Mouse (Mus musculus): ENCODE measurements around the gene Tas2r102. TPM values are rescaled to one million over a fixed set of nuclear protein-coding genes. Genes with fewer than 3 reads are reported as not detected.

The Tas2r102 gene
- polyA plus RNA-seq, 2 experiments, result not detected

DNA sequence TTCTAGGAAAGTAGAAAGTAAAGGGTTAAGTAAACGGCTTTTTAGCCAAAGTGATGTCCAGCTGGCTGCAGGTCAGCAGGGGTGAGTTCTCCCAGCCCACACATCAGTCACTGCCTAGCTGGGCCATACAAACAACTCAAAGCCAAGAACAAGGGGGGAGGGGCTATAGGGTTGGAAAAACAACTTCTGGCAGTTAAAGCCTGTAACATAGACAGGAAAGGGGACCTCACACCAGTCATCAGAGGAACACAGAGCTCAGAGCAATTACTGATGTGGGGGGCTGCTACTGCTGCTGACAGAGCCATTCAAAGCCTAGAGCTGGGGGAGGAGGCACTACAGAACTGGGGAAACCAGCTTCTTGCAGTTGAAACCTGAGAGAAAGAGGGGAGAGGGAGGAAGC lies 33.5 kb downstream of the Tas2r102 start:
- no peak overlapping the region for H3K27ac ChIP-seq
- no peaks in the 10 kb centered on the region for H3K4me1 ChIP-seq (replicated peaks; ENCODE audit: control insufficient read depth in 2 of 2, insufficient read depth in 2 of 2, low read length in 1 of 2)
- no peak for DNase-seq (ENCODE audit: low read depth in 3 of 3, low spot score in 3 of 3)
- TF ChIP-seq EP300 (IDR thresholded peaks at IDR 0.05; ENCODE audit: low read depth), result no peak
- no peak for TF ChIP-seq CTCF (IDR thresholded peaks at IDR 0.05; ENCODE audit: low read depth)
- H3K36me3 ChIP-seq (replicated peaks; ENCODE audit: control insufficient read depth, insufficient read depth, low read depth), result no peaks in the 10 kb centered on the region
- WGBS (ENCODE audit: insufficient replicate concordance), result 30% methylated on average over 1 of the region's 1 CpGs
- no peaks in the 10 kb centered on the region for H3K27me3 ChIP-seq (ENCODE audit: control insufficient read depth, insufficient read depth, low read length)
- H3K4me2 ChIP-seq (ENCODE audit: low read depth), result no peak overlapping the region
- ATAC-seq (ENCODE audit: insufficient read depth), result no peak
- no peaks in the 10 kb centered on the region for H3K9me3 ChIP-seq (ENCODE audit: control insufficient read depth, low read length)
- no peak overlapping the region for H3K4me3 ChIP-seq (ENCODE audit: insufficient read depth in 1 of 2, low read depth in 2 of 2, low read length in 2 of 2)
- no peak overlapping the region for H3K9ac ChIP-seq (replicated peaks)

DNA sequence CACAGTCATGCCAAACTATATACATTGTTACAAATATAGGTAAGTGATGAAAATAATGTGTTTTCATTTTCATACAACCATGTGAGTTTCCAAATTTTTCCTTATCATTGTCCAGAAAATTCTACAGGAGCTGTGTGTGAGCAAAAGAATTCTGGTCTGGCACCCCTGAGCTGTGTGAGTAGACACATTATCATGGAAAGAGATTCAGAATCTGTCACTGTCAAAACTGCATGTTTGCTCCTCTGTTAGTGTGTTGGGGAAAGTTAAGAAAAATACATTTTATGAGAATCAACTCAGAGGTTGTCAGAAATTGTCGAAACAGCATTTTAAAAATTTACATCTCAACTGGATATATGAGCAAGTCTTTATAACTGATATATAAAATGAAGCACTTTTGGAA lies 40.6 kb downstream of the Tas2r102 start, which contains the start of gene Tas2r117:
Tas2r117 (plus strand) TSS at position 301 of the 400 bp plus-strand sequence.
- no peaks in the 10 kb centered on the region for H3K9me3 ChIP-seq (ENCODE audit: control insufficient read depth, low read length)
- ATAC-seq (ENCODE audit: insufficient read depth) (no peak), DNase-seq (ENCODE audit: low read depth in 3 of 3, low spot score in 3 of 3) (no peak)
- no peak within 1 kb of the TSS for H3K27ac ChIP-seq
- H3K27me3 ChIP-seq (ENCODE audit: control insufficient read depth, insufficient read depth, low read length), result no peaks in the 10 kb centered on the region
- H3K4me2 ChIP-seq (ENCODE audit: low read depth), result no peak within 1 kb of the TSS
- 50% methylated on average over 1 of the region's 1 CpGs for WGBS (ENCODE audit: insufficient replicate concordance)
- no peaks in the 10 kb centered on the region for H3K36me3 ChIP-seq (replicated peaks; ENCODE audit: control insufficient read depth, insufficient read depth, low read depth)
- H3K4me1 ChIP-seq (replicated peaks; ENCODE audit: control insufficient read depth in 2 of 2, insufficient read depth in 2 of 2, low read length in 1 of 2), result no peaks in the 10 kb centered on the region
- no peak within 1 kb of the TSS for H3K9ac ChIP-seq (replicated peaks)
- no peak for TF ChIP-seq EP300 (IDR thresholded peaks at IDR 0.05; ENCODE audit: low read depth)
- no peak for TF ChIP-seq CTCF (IDR thresholded peaks at IDR 0.05; ENCODE audit: low read depth)
- H3K4me3 ChIP-seq (ENCODE audit: insufficient read depth in 1 of 2, low read depth in 2 of 2, low read length in 2 of 2), result no peak within 1 kb of the TSS

Other genes with a start within 250 kb of the Tas2r102 start
- not detected in 2 replicates for gene Prh1, start 192.3 kb upstream of the Tas2r102 start, polyA plus RNA-seq (2012; rRNA removed)
- gene Prh1, start 192.3 kb upstream of the Tas2r102 start, polyA plus RNA-seq (2014; fragmentation: Nextera tagmentation; extraction: Ambion mirVana), result not detected in 2 replicates
- not detected in 2 replicates for gene Prp2, start 166.2 kb upstream of the Tas2r102 start, polyA plus RNA-seq (2012; rRNA removed)
- not detected in 2 replicates for gene Prp2, start 166.2 kb upstream of the Tas2r102 start, polyA plus RNA-seq (2014; fragmentation: Nextera tagmentation; extraction: Ambion mirVana)
- not detected in 2 replicates for gene A630073D07Rik, start 110.6 kb upstream of the Tas2r102 start, polyA plus RNA-seq (2012; rRNA removed)
- not detected in 2 replicates for gene A630073D07Rik, start 110.6 kb upstream of the Tas2r102 start, polyA plus RNA-seq (2014; fragmentation: Nextera tagmentation; extraction: Ambion mirVana)
- gene Tas2r120, start 105.2 kb upstream of the Tas2r102 start, polyA plus RNA-seq (2012; rRNA removed), result not detected in 2 replicates
- not detected in 2 replicates for gene Tas2r120, start 105.2 kb upstream of the Tas2r102 start, polyA plus RNA-seq (2014; fragmentation: Nextera tagmentation; extraction: Ambion mirVana)
- gene Tas2r121, start 61.1 kb upstream of the Tas2r102 start, polyA plus RNA-seq (2012; rRNA removed), result not detected in 2 replicates
- not detected in 2 replicates for gene Tas2r121, start 61.1 kb upstream of the Tas2r102 start, polyA plus RNA-seq (2014; fragmentation: Nextera tagmentation; extraction: Ambion mirVana)
- not detected in 2 replicates for gene Tas2r122, start 50.2 kb upstream of the Tas2r102 start, polyA plus RNA-seq (2012; rRNA removed)
- not detected in 2 replicates for gene Tas2r122, start 50.2 kb upstream of the Tas2r102 start, polyA plus RNA-seq (2014; fragmentation: Nextera tagmentation; extraction: Ambion mirVana)
- gene Tas2r115, start 24.1 kb upstream of the Tas2r102 start, polyA plus RNA-seq (2012; rRNA removed), result not detected in 2 replicates
- not detected in 2 replicates for gene Tas2r115, start 24.1 kb upstream of the Tas2r102 start, polyA plus RNA-seq (2014; fragmentation: Nextera tagmentation; extraction: Ambion mirVana)
- gene Tas2r124, start 7.4 kb upstream of the Tas2r102 start, polyA plus RNA-seq (2012; rRNA removed), result not detected in 2 replicates
- gene Tas2r124, start 7.4 kb upstream of the Tas2r102 start, polyA plus RNA-seq (2014; fragmentation: Nextera tagmentation; extraction: Ambion mirVana), result not detected in 2 replicates
- gene Tas2r136, start 16.0 kb downstream of the Tas2r102 start, polyA plus RNA-seq (2012; rRNA removed), result not detected in 2 replicates
- gene Tas2r136, start 16.0 kb downstream of the Tas2r102 start, polyA plus RNA-seq (2014; fragmentation: Nextera tagmentation; extraction: Ambion mirVana), result not detected in 2 replicates
- gene Tas2r117, start 40.7 kb downstream of the Tas2r102 start, polyA plus RNA-seq (2012; rRNA removed), result not detected in 2 replicates
- gene Tas2r117, start 40.7 kb downstream of the Tas2r102 start, polyA plus RNA-seq (2014; fragmentation: Nextera tagmentation; extraction: Ambion mirVana), result not detected in 2 replicates
- not detected in 2 replicates for gene Tas2r123, start 85.0 kb downstream of the Tas2r102 start, polyA plus RNA-seq (2012; rRNA removed)
- gene Tas2r123, start 85.0 kb downstream of the Tas2r102 start, polyA plus RNA-seq (2014; fragmentation: Nextera tagmentation; extraction: Ambion mirVana), result not detected in 2 replicates
- not detected in 2 replicates for gene Tas2r116, start 93.3 kb downstream of the Tas2r102 start, polyA plus RNA-seq (2012; rRNA removed)
- gene Tas2r116, start 93.3 kb downstream of the Tas2r102 start, polyA plus RNA-seq (2014; fragmentation: Nextera tagmentation; extraction: Ambion mirVana), result not detected in 2 replicates
- gene Tas2r110, start 105.9 kb downstream of the Tas2r102 start, polyA plus RNA-seq (2012; rRNA removed), result not detected in 2 replicates
- gene Tas2r110, start 105.9 kb downstream of the Tas2r102 start, polyA plus RNA-seq (2014; fragmentation: Nextera tagmentation; extraction: Ambion mirVana), result not detected in 2 replicates
- gene Tas2r113, start 130.9 kb downstream of the Tas2r102 start, polyA plus RNA-seq (2012; rRNA removed), result not detected in 2 replicates
- gene Tas2r113, start 130.9 kb downstream of the Tas2r102 start, polyA plus RNA-seq (2014; fragmentation: Nextera tagmentation; extraction: Ambion mirVana), result not detected in 2 replicates
- not detected in 2 replicates for gene Tas2r125, start 147.5 kb downstream of the Tas2r102 start, polyA plus RNA-seq (2012; rRNA removed)
- not detected in 2 replicates for gene Tas2r125, start 147.5 kb downstream of the Tas2r102 start, polyA plus RNA-seq (2014; fragmentation: Nextera tagmentation; extraction: Ambion mirVana)
- gene Tas2r129, start 189.0 kb downstream of the Tas2r102 start, polyA plus RNA-seq (2012; rRNA removed), result not detected in 2 replicates
- not detected in 2 replicates for gene Tas2r129, start 189.0 kb downstream of the Tas2r102 start, polyA plus RNA-seq (2014; fragmentation: Nextera tagmentation; extraction: Ambion mirVana)
- not detected in 2 replicates for gene Tas2r131, start 195.8 kb downstream of the Tas2r102 start, polyA plus RNA-seq (2012; rRNA removed)
- not detected in 2 replicates for gene Tas2r131, start 195.8 kb downstream of the Tas2r102 start, polyA plus RNA-seq (2014; fragmentation: Nextera tagmentation; extraction: Ambion mirVana)
- gene Tas2r109, start 218.8 kb downstream of the Tas2r102 start, polyA plus RNA-seq (2012; rRNA removed), result not detected in 2 replicates
- not detected in 2 replicates for gene Tas2r109, start 218.8 kb downstream of the Tas2r102 start, polyA plus RNA-seq (2014; fragmentation: Nextera tagmentation; extraction: Ambion mirVana)

Data from liver, embryonic 14.5 days (tissue).